Mouse (Mus musculus) liver, adult 2 months (tissue): ENCODE data around the gene Spint2. TPM values are rescaled to one million over a fixed set of nuclear protein-coding genes. Genes with fewer than 3 reads are reported as not detected.

ENCODE experiments used
- DNase-seq: peaks from one replicate; pipeline ENCODE4 v3.0.0-alpha.2; 2011; ENCODE audit warnings: low read depth, low spot score; ENCODE audit errors: extremely low read depth
- H3K27ac ChIP-seq: fragments of 200-500 bp; replicated peaks from 2 replicates; pipeline ENCODE4 v1.5.1; 2012; ENCODE audit warnings: low read depth, mild to moderate bottlenecking, control low read depth, inconsistent platforms, low read length; ENCODE audit not compliant: insufficient read depth
- H3K27me3 ChIP-seq: fragments of 200-500 bp; 2 replicates; pipeline ENCODE4 v1.6.1; 2012; ENCODE audit warnings: mild to moderate bottlenecking, moderate library complexity, low read length, inconsistent platforms; ENCODE audit not compliant: control insufficient read depth, insufficient read depth
- H3K36me3 ChIP-seq: fragments of 200-500 bp; 2 replicates; pipeline ENCODE4 v1.6.1; 2012; ENCODE audit warnings: low read length, inconsistent platforms; ENCODE audit not compliant: control insufficient read depth, insufficient read depth
- H3K4me1 ChIP-seq: fragments of 200-500 bp; 2 replicates; pipeline ENCODE4 v1.6.1; 2011; ENCODE audit warnings: low read length; ENCODE audit not compliant: control insufficient read depth, insufficient read depth
- H3K4me3 ChIP-seq: fragments of 200-500 bp; 2 replicates; pipeline ENCODE4 v1.5.1; 2011; ENCODE audit warnings: low read depth, mild to moderate bottlenecking, control low read depth, low read length, moderate library complexity; ENCODE audit not compliant: insufficient read depth
- H3K79me2 ChIP-seq: fragments of 200-500 bp; 2 replicates; pipeline ENCODE4 v1.6.1; 2012; ENCODE audit warnings: inconsistent platforms, mild to moderate bottlenecking, low read length, moderate library complexity; ENCODE audit not compliant: control insufficient read depth, insufficient read depth
- H3K9ac ChIP-seq: fragments of 200-500 bp; 2 replicates; pipeline ENCODE4 v1.6.1; 2012; ENCODE audit warnings: low read depth, mild to moderate bottlenecking, control low read depth, inconsistent platforms, low read length
- CTCF ChIP-seq: fragments of 200-500 bp; IDR thresholded peaks from 2 replicates; pipeline ENCODE4 v1.5.1; 2011; ENCODE audit warnings: low read depth, low read length, control low read depth
- POLR2A ChIP-seq: fragments of 200-500 bp; IDR thresholded peaks from 2 replicates; pipeline ENCODE4 v1.6.1; 2011; ENCODE audit warnings: low read length, control low read depth; ENCODE audit not compliant: insufficient read depth; ENCODE audit errors: extremely low read depth
- WGBS: fragments of 180-500 bp; shearing (Covaris S2); methylation state at CpG from one replicate; pipeline ENCODE4 v1.1.7; 2018; 5-methylcytosine and 5-hydroxymethylcytosine counted together
- polyA plus RNA-seq: library from polyadenylated mRNA; depleted of rRNA; stranded (reverse); fragments of >200 nt; gene quantifications from 2 replicates; pipeline ENCODE4 v1.2.3, GENCODE M21; 2012
- total RNA-seq: library from RNA; depleted of rRNA; stranded (reverse); fragments of >200 nt; gene quantifications from 2 replicates; pipeline ENCODE4 v1.2.3, GENCODE M21; 2014

Spint2 gene
- total and polyA plus RNA-seq, 2 experiments: 24.8 to 120 TPM

GRCm38 (mm10) chr7:29291616-29292457 is 10.1 kb upstream of the Spint2 start:
- 33% methylated on average over 7 of the region's 7 CpGs for WGBS
- no peak overlapping the region for H3K9ac ChIP-seq
- peak overlapping the region; percentile 20 for H3K27ac ChIP-seq
- peaks cover 6% of the 10 kb centered on the region for H3K4me1 ChIP-seq
- no peaks in the 10 kb centered on the region for H3K79me2 ChIP-seq
- DNase-seq: no peak
- TF ChIP-seq POLR2A (no peak), CTCF (no peak)
- H3K27me3 ChIP-seq: no peaks in the 10 kb centered on the region
- no peaks in the 10 kb centered on the region for H3K36me3 ChIP-seq
- H3K4me3 ChIP-seq: no peak overlapping the region

GRCm38 (mm10) chr7:29290691-29291485 is 9.2 kb upstream of the Spint2 start:
- peak overlapping the region; percentile 3; the same call in 1 of the 2 replicates for H3K4me3 ChIP-seq

GRCm38 (mm10) chr7:29289856-29290255 is 8.1 kb upstream of the Spint2 start:
- Histone ChIP-seq H3K9ac (peak overlapping the region; percentile 55), H3K27ac (0 out of 2 replicates have a peak overlapping the region, but pooled peaks have one; percentile 25), H3K4me3 (peak overlapping the region; percentile 91), H3K4me1 (peaks cover 6% of the 10 kb centered on the region), H3K36me3 (no peaks in the 10 kb centered on the region), H3K79me2 (no peaks in the 10 kb centered on the region), H3K27me3 (no peaks in the 10 kb centered on the region)
- no peak for DNase-seq
- WGBS: 89% methylated on average over 6 of the region's 6 CpGs
- TF ChIP-seq POLR2A: no peak
- TF ChIP-seq CTCF: no peak

More at GRCm38 (mm10) chr7:29290691-29291485, 9.2 kb upstream of the Spint2 start:
- no peaks in the 10 kb centered on the region for H3K27me3 ChIP-seq
- WGBS: 57% methylated on average over 11 of the region's 11 CpGs
- H3K79me2 ChIP-seq: no peaks in the 10 kb centered on the region
- TF ChIP-seq CTCF (no peak), POLR2A (no peak)
- peak overlapping the region; percentile 20 for H3K27ac ChIP-seq
- H3K36me3 ChIP-seq: no peaks in the 10 kb centered on the region
- DNase-seq: no peak
- H3K4me1 ChIP-seq: peaks cover 6% of the 10 kb centered on the region
- H3K9ac ChIP-seq: no peak overlapping the region

- peak within 1 kb of the TSS; percentile 55 for H3K9ac ChIP-seq
- peak within 1 kb of the TSS; percentile 56 for H3K27ac ChIP-seq
- H3K36me3 ChIP-seq: no peaks in the 10 kb centered on the region
- H3K4me3 ChIP-seq: peak within 1 kb of the TSS; percentile 91
- 4% methylated on average over 59 of the region's 59 CpGs for WGBS
- no peaks in the 10 kb centered on the region for H3K27me3 ChIP-seq
- no peaks in the 10 kb centered on the region for H3K79me2 ChIP-seq
- peaks cover 6% of the 10 kb centered on the region for H3K4me1 ChIP-seq
- DNase-seq: no peak
- TF ChIP-seq CTCF (peak; percentile 87), POLR2A (peak; percentile 66; the same call in 1 of the 2 replicates)
Observed at GRCm38 (mm10) chr7:29288942-29289638, 7.4 kb upstream of the Spint2 start, which contains the start of gene Ppp1r14a. Gene Ppp1r14a (plus strand): TSS chr7:29289308.

GRCm38 (mm10) chr7:29288079-29288478 is 6.4 kb upstream of the Spint2 start:
- Histone ChIP-seq H3K27ac (no peak overlapping the region), H3K9ac (no peak overlapping the region), H3K27me3 (no peaks in the 10 kb centered on the region), H3K4me1 (peaks cover 6% of the 10 kb centered on the region), H3K36me3 (no peaks in the 10 kb centered on the region), H3K4me3 (no peak overlapping the region), H3K79me2 (no peaks in the 10 kb centered on the region)
- WGBS: 80% methylated on average over 2 of the region's 2 CpGs
- no peak for DNase-seq
- TF ChIP-seq CTCF (no peak), POLR2A (no peak)
